Mouse (Mus musculus) intestine, postnatal 0 days (tissue): Measurements from ENCODE around the gene Spag7. TPM values are rescaled to one million over a fixed set of nuclear protein-coding genes. Genes with fewer than 3 reads are reported as not detected.
A peak's percentile ranks its signal among the peaks of the same experiment; 100 is the strongest.

Experiments used
- ATAC-seq: fragments of 200-750 bp; cut with Nextera tagmentation; 2 replicates; pipeline ENCODE4 v1.8.0; 2017; ENCODE audit warnings: mild to moderate bottlenecking, moderate TSS enrichment, moderate library complexity
- H3K27ac ChIP-seq: fragments of 300-500 bp; sonication (generic); 2 replicates; pipeline ENCODE4 v1.5.1; 2014; ENCODE audit warnings: mild to moderate bottlenecking, low read depth, low read length, moderate library complexity
- H3K27me3 ChIP-seq: fragments of 300-500 bp; sonication (generic); replicated peaks from 2 replicates; pipeline ENCODE4 v1.6.1; 2014; ENCODE audit warnings: low read length, mixed read lengths; ENCODE audit not compliant: control insufficient read depth, insufficient read depth
- H3K36me3 ChIP-seq: fragments of 300-500 bp; sonication (generic); 2 replicates; pipeline ENCODE4 v1.6.1; 2014; ENCODE audit warnings: mild to moderate bottlenecking, moderate library complexity; ENCODE audit not compliant: control insufficient read depth, insufficient read depth
- H3K4me1 ChIP-seq: fragments of 300-500 bp; sonication (generic); replicated peaks from 2 replicates; pipeline ENCODE4 v1.6.1; 2014; ENCODE audit warnings: antibody characterized with exemption, low read length, mixed read lengths; ENCODE audit not compliant: control insufficient read depth, insufficient read depth
- H3K4me2 ChIP-seq: fragments of 300-500 bp; sonication (generic); replicated peaks from 2 replicates; pipeline ENCODE4 v1.6.1; 2014; ENCODE audit warnings: low read depth, mild to moderate bottlenecking, moderate library complexity
- H3K4me3 ChIP-seq: fragments of 300-500 bp; sonication (generic); 2 replicates; pipeline ENCODE4 v1.5.1; 2014; ENCODE audit warnings: low read depth, low read length
- H3K9ac ChIP-seq: fragments of 300-500 bp; sonication (generic); 2 replicates; pipeline ENCODE4 v1.6.1; 2014; ENCODE audit warnings: mild to moderate bottlenecking, low read depth, low read length
- H3K9me3 ChIP-seq: fragments of 300-500 bp; sonication (generic); 2 replicates; pipeline ENCODE4 v1.6.1; 2016; ENCODE audit warnings: mixed run types; ENCODE audit not compliant: control insufficient read depth
- CTCF ChIP-seq: sonication (generic); IDR thresholded peaks from 2 replicates; pipeline ENCODE4 v1.5.1; 2016; ENCODE audit warnings: low read depth, mild to moderate bottlenecking, control low read depth, antibody characterized with exemption, moderate library complexity
- WGBS: fragments of 180-500 bp; shearing (Covaris S2); extraction: QIAGEN DNeasy Blood & Tissue Kit; methylation state at CpG from one replicate; pipeline ENCODE4 v1.1.7; 2014; 5-methylcytosine and 5-hydroxymethylcytosine counted together
- polyA plus RNA-seq: library from polyadenylated mRNA; unstranded; fragments of >200 nt; fragmentation: Nextera tagmentation; extraction: Ambion mirVana; gene quantifications from 2 replicates; pipeline ENCODE4 v1.2.1, GENCODE M21; 2015

Gene Spag7
- polyA plus RNA-seq, 1 experiment from 2014 or later: 61.3 TPM

DNA sequence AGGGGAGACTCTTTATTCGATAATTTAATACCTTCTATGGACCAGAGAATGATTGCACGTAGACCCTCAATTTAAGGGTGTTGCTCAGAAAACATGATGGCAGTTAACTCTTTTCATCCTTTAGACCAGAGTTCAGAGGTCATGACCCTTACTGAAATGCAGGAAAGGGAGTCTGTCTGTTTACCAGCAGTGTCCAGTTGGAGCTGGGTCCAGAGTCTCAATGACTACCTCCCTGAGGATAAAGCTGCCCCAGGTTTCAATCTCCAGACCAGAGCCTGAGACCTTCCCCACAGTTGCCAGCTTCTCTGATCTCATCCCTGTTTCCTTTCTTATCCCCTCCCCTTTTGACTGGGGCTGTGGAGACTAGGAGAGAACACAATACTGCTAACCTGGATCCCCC is 9.4 kb upstream of the Spag7 start:
- Histone ChIP-seq H3K27ac (no peak overlapping the region), H3K27me3 (no peaks in the 10 kb centered on the region), H3K36me3 (peaks cover 80% of the 10 kb centered on the region), H3K4me2 (no peak overlapping the region), H3K9me3 (no peaks in the 10 kb centered on the region), H3K4me3 (no peak overlapping the region), H3K4me1 (no peaks in the 10 kb centered on the region), H3K9ac (no peak overlapping the region)
- TF ChIP-seq CTCF: no peak
- ATAC-seq: no peak
- WGBS: 76% methylated on average over 2 of the region's 2 CpGs

DNA sequence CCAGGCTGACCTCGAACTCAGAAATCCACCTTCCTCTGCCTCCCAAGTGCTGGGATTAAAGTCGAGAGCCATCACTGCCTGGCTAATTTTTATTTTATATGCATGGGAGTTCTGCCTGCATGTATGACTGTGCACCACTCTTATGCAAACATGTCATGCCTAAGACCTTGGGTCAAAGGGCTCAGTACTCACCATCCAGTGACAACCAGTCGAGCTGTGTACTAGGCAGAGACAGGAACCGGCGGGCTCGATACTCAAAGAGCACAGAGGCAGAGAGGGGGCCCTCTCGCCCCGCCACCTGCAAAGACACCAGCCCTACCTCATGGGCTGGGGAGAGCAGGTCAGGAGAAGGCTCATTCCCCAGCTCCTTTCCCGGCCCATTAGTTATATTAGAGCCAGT is 8.9 kb upstream of the Spag7 start:
- no peak overlapping the region for H3K27ac ChIP-seq
- H3K4me1 ChIP-seq: no peaks in the 10 kb centered on the region
- no peaks in the 10 kb centered on the region for H3K9me3 ChIP-seq
- TF ChIP-seq CTCF: no peak
- H3K4me2 ChIP-seq: no peak overlapping the region
- H3K27me3 ChIP-seq: no peaks in the 10 kb centered on the region
- no peak for ATAC-seq
- WGBS: 70% methylated on average over 9 of the region's 9 CpGs
- H3K9ac ChIP-seq: 0 out of 2 replicates have a peak overlapping the region, but pooled peaks have one; percentile 22
- H3K4me3 ChIP-seq: no peak overlapping the region
- peaks cover 77% of the 10 kb centered on the region for H3K36me3 ChIP-seq

DNA sequence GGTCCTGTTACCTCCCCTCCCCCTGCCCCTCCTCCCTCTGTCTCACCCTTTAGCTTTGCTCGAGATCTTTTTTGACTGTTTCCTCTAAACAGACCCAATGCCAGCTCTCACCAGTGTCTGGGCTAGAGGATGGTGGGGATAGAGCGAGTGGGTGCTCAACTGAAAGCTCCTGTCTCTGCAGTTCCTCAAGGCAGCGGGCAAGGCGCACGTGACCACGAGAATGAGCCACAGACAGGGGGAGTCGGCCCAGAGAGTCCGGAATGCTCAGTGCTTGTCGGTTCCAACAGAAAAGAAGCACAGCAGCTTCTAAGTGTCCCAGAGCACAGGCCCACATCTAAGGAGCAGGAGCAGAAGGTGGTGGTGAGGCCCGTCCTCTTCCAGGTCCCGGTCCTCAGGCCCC is 5.3 kb upstream of the Spag7 start:
- Histone ChIP-seq H3K27me3 (no peaks in the 10 kb centered on the region), H3K36me3 (peaks cover 65% of the 10 kb centered on the region), H3K4me2 (no peak overlapping the region), H3K9ac (no peak overlapping the region), H3K4me1 (no peaks in the 10 kb centered on the region), H3K27ac (no peak overlapping the region), H3K4me3 (no peak overlapping the region), H3K9me3 (no peaks in the 10 kb centered on the region)
- 0 out of 2 replicates have a peak, but pooled peaks have one; percentile 6 for TF ChIP-seq CTCF
- ATAC-seq: no peak
- WGBS: 67% methylated on average over 11 of the region's 11 CpGs

DNA sequence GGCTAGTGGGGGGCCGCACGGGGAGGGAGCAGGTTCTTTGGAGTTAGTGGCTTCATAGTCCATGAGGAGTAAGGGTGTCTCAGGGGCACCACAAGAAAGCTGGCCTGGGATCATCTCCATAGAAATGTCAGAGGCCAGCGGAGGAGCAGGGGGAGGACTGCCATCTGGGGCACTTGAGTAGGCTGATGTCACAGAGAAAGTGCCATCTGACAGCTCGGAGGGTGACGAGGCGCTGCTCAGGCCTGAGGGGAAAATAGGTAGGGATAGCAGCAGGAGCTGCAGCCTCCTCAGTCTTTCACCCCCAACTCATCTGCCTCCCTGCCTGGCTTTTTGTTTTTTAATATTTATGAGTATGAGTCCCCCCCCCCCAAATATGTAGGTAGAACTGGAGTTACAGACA is 4.8 kb upstream of the Spag7 start:
- no peak for TF ChIP-seq CTCF
- Histone ChIP-seq H3K9ac (no peak overlapping the region), H3K9me3 (no peaks in the 10 kb centered on the region), H3K4me1 (no peaks in the 10 kb centered on the region), H3K27ac (no peak overlapping the region), H3K27me3 (no peaks in the 10 kb centered on the region), H3K36me3 (peaks cover 62% of the 10 kb centered on the region), H3K4me2 (no peak overlapping the region), H3K4me3 (no peak overlapping the region)
- ATAC-seq: no peak
- 89% methylated on average over 6 of the region's 6 CpGs for WGBS

DNA sequence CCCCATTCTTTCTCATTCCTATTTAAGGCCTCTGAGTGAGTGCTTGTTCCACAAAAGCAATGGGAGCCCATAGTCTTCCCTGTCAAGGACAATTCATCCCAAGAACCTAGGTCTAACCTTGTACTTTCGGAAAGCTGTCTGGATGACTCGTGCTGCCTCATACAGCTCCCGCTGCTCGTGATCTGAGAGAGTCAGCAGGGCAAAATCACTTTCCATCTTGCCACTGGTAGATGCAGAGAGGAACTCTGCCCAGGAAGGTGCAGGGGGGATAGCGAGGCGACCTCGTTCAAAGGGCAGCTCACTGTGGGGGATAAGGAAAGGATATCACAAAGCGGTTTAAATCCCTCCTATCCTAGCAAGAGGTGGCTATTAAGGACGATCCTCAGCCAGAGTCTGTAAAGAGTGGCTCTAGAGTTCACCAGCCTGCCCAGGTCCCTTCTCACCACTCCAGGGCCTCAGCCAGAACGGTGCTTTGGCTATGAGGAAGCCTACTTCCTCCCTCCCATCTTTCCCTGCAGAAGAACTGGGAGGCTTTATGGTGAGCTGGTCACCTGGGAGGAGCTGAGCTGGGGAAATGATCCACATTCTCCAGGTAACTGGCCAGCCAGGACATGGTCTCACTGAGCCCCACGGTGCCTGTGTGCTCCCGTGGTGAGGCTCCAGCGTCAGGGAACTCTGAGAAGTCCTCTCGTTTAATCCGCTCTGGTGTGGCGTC is 2.3 kb upstream of the Spag7 start:
- TF ChIP-seq CTCF: no peak
- Histone ChIP-seq H3K27ac (no peak overlapping the region; the same call in 1 of the 2 replicates), H3K9ac (peak overlapping the region; percentile 22; the same call in 1 of the 2 replicates), H3K4me3 (no peak overlapping the region), H3K36me3 (peaks cover 45% of the 10 kb centered on the region), H3K4me1 (no peaks in the 10 kb centered on the region), H3K4me2 (no peak overlapping the region), H3K9me3 (no peaks in the 10 kb centered on the region), H3K27me3 (no peaks in the 10 kb centered on the region)
- ATAC-seq: no peak
- 73% methylated on average over 16 of the region's 16 CpGs for WGBS

DNA sequence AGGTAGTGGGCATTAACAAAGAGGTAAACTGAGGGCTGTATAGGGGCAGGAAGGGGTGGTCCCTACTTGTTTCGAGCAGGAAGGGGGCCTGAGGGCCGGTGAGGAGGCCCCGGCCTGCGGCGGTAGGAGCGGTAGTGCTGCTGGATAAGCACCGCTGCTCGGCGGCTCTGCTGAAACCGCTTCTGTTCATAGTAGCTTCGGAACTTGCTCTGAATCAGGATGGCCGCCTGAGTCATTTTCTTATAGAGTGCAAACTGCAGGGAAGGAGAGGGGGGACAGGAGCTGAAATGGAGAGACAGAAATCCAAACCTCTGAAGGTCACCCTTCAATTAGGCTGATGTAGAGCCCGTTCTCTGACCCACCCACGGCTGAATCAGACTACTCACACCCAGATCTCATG is 1.3 kb upstream of the Spag7 start:
- Histone ChIP-seq H3K4me2 (peak overlapping the region; percentile 93), H3K36me3 (peaks cover 42% of the 10 kb centered on the region), H3K9me3 (no peaks in the 10 kb centered on the region), H3K4me1 (no peaks in the 10 kb centered on the region), H3K4me3 (0 out of 2 replicates have a peak overlapping the region, but pooled peaks have one; percentile 63), H3K27me3 (no peaks in the 10 kb centered on the region), H3K9ac (no peak overlapping the region), H3K27ac (peak overlapping the region; percentile 9; the same call in 1 of the 2 replicates)
- 39% methylated on average over 14 of the region's 14 CpGs for WGBS
- TF ChIP-seq CTCF: no peak
- ATAC-seq: no peak
